Mouse (Mus musculus) lung, postnatal 0 days (tissue): ENCODE results near the gene Otud7a. TPM values are rescaled to one million over a fixed set of nuclear protein-coding genes. Genes with fewer than 3 reads are reported as not detected.

Source experiments
- ATAC-seq: fragments of 200-750 bp; cut with Nextera tagmentation; 2 replicates; pipeline ENCODE4 v1.8.0; 2017; ENCODE audit warnings: moderate library complexity
- DNase-seq: peaks from one replicate; pipeline ENCODE4 v3.0.0-alpha.2; 2016; ENCODE audit warnings: low spot score
- H3K27ac ChIP-seq: fragments of 300-500 bp; sonication (generic); 2 replicates; pipeline ENCODE4 v1.5.1; 2014; ENCODE audit warnings: antibody characterized with exemption, mild to moderate bottlenecking, low read length, mixed read lengths
- H3K27me3 ChIP-seq: fragments of 300-500 bp; sonication (generic); replicated peaks from 2 replicates; pipeline ENCODE4 v1.6.1; 2014; ENCODE audit warnings: low read length, mixed read lengths; ENCODE audit not compliant: insufficient read depth
- H3K36me3 ChIP-seq: fragments of 300-500 bp; sonication (generic); 2 replicates; pipeline ENCODE4 v1.6.1; 2014; ENCODE audit warnings: low read length, mixed read lengths; ENCODE audit not compliant: insufficient read depth
- H3K4me1 ChIP-seq: fragments of 300-500 bp; sonication (generic); 2 replicates; pipeline ENCODE4 v1.6.1; 2014; ENCODE audit warnings: antibody characterized with exemption, low read depth, low read length, mixed read lengths; ENCODE audit not compliant: insufficient read depth
- H3K4me2 ChIP-seq: fragments of 300-500 bp; sonication (generic); replicated peaks from 2 replicates; pipeline ENCODE4 v1.6.1; 2014; ENCODE audit warnings: low read depth, mild to moderate bottlenecking, low read length, moderate library complexity, mixed read lengths
- H3K4me3 ChIP-seq: fragments of 300-500 bp; sonication (generic); 2 replicates; pipeline ENCODE4 v1.5.1; 2014; ENCODE audit warnings: low read depth, low read length
- H3K9ac ChIP-seq: fragments of 300-500 bp; sonication (generic); replicated peaks from 2 replicates; pipeline ENCODE4 v1.6.1; 2014; ENCODE audit warnings: low read depth, mild to moderate bottlenecking
- H3K9me3 ChIP-seq: fragments of 300-500 bp; sonication (generic); 2 replicates; pipeline ENCODE4 v1.6.1; 2016; ENCODE audit warnings: low read length, mixed read lengths
- CTCF ChIP-seq: IDR thresholded peaks from 2 replicates; pipeline ENCODE4 v1.5.1; 2016; ENCODE audit warnings: antibody characterized with exemption, mild to moderate bottlenecking
- EP300 ChIP-seq: IDR thresholded peaks from 2 replicates; pipeline ENCODE4 v1.6.1; 2016; ENCODE audit warnings: antibody characterized with exemption, mild to moderate bottlenecking, control low read depth
- WGBS: fragments of 180-500 bp; shearing (Covaris S2); extraction: QIAGEN DNeasy Blood & Tissue Kit; methylation state at CpG from one replicate; pipeline ENCODE4 v1.1.7; 2014; 5-methylcytosine and 5-hydroxymethylcytosine counted together
- polyA plus RNA-seq: library from polyadenylated mRNA; unstranded; fragments of >200 nt; fragmentation: Nextera tagmentation; extraction: Ambion mirVana; gene quantifications from 2 replicates; pipeline ENCODE4 v1.2.1, GENCODE M21; 2015

Otud7a gene
- polyA plus RNA-seq, 1 experiment from 2014 or later: 0.11 TPM

DNA sequence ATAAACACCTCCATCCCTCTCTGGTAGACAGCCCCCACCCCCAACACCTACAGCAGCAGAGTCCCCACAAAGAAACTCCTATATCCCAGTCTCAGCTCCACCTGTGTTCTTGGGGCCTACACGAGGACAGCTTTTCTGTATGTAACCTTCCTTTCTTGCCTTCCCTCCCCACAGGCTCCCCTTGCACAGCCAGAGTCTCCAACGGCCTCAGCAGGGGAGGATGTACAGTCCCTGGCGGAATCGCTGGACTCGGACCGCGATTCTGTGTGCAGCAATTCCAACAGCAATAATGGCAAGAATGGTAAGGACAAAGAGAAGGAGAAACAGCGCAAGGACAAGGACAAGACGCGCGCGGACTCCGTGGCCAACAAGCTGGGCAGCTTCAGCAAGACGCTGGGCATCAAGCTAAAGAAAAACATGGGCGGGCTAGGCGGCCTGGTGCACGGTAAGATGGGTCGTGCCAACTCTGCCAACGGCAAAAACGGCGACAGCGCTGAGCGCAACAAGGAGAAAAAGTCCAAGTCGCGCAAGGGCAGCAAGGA, 312.7 kb downstream of the Otud7a start:
- 9% methylated on average over 25 of the region's 25 CpGs for WGBS
- DNase-seq (no peak), ATAC-seq (no peak)
- Histone ChIP-seq H3K4me1 (peaks cover 5% of the 10 kb centered on the region; the same call in 1 of the 2 replicates), H3K27me3 (peaks cover 52% of the 10 kb centered on the region), H3K9me3 (no peaks in the 10 kb centered on the region), H3K36me3 (no peaks in the 10 kb centered on the region), H3K4me3 (peak overlapping the region; percentile 39; the same call in 1 of the 2 replicates), H3K27ac (no peak overlapping the region), H3K9ac (no peak overlapping the region), H3K4me2 (peak overlapping the region; percentile 59)
- no peak for TF ChIP-seq CTCF
- TF ChIP-seq EP300: no peak

DNA sequence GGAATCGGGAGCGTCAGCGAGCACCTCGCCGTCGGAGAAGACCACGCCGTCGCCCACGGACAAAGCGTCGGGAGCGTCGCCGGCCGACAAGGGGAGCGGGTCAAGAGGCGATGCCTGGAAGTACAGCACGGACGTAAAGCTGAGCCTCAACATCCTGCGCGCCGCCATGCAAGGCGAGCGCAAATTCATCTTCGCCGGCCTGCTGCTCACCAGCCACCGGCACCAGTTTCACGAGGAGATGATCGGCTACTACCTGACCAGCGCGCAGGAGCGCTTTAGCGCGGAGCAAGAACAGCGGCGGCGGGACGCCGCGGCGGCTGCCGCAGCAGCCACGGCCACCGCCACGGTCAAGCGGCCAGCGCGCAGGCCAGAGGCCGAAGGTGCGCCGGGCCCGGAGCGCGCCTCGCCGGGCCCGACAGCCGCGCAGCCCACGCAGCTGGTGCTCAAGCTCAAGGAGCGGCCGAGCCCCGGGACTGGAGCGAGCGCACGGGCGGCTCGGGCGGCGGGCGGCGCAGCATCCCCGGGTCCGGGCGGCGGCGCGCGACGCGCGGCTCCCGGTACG, 313.2 kb downstream of the Otud7a start:
- Histone ChIP-seq H3K4me2 (peak overlapping the region; percentile 59), H3K4me3 (peak overlapping the region; percentile 39), H3K9me3 (no peaks in the 10 kb centered on the region), H3K4me1 (peaks cover 5% of the 10 kb centered on the region; the same call in 1 of the 2 replicates), H3K36me3 (no peaks in the 10 kb centered on the region), H3K27ac (no peak overlapping the region), H3K9ac (no peak overlapping the region), H3K27me3 (peaks cover 52% of the 10 kb centered on the region)
- TF ChIP-seq EP300 (no peak), CTCF (no peak)
- DNase-seq (no peak), ATAC-seq (no peak)
- 2% methylated on average over 56 of the region's 85 CpGs for WGBS

DNA sequence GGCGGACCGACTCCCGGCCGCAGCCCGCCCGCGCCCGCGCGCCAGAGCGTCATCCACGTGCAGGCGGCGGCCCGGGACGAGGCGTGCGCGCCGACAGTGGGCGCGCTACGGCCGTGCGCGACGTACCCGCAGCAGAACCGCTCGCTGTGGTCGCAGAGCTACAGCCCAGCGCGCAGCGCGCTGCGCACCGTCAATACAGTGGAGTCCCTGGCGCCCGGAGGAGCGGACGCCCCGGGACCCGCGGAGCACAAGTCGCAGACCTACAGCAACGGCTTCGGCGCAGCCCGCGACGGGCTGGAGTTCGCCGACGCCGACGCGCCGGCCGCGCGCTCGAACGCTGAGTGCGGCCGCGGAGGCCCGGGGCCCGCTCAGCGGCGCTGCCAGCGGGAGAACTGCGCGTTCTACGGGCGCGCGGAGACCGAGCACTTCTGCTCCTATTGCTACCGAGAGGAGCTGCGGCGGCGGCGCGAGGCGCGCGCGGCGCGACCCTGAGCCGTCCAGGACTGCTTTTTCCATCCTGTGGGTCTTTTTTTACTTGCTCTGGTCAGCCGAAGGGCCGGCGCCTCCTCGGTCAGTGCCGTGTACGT, 313.8 kb downstream of the Otud7a start:
- Histone ChIP-seq H3K4me3 (peak overlapping the region; percentile 39), H3K27me3 (peaks cover 52% of the 10 kb centered on the region), H3K9ac (no peak overlapping the region), H3K4me2 (peak overlapping the region; percentile 59), H3K36me3 (no peaks in the 10 kb centered on the region), H3K27ac (no peak overlapping the region), H3K4me1 (peaks cover 5% of the 10 kb centered on the region; the same call in 1 of the 2 replicates), H3K9me3 (no peaks in the 10 kb centered on the region)
- WGBS: under 1% methylated on average over 83 of the region's 97 CpGs
- ATAC-seq (no peak), DNase-seq (no peak)
- TF ChIP-seq EP300 (no peak), CTCF (no peak)

DNA sequence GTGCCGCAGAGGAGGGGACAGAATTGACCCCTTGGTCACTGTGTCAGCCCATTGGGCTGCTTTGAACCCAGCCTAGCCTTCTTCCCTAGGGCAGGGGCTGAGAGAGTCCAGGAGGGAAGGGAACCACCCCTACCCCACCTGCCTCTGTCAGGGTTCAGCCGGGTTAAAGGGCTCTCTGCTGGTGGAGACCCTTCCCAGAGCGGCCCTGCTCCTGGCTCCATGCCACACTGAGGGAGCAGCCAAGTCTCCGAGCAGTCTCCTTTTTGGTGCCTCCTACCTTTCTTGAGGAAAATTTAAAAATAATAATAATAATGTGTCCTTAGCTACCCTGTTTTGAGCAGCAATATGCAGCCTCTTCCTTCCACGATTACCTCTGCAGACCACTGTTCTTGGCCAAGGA, 315.1 kb downstream of the Otud7a start:
- Histone ChIP-seq H3K4me1 (peaks cover 3% of the 10 kb centered on the region; the same call in 1 of the 2 replicates), H3K27me3 (peaks cover 49% of the 10 kb centered on the region), H3K27ac (no peak overlapping the region), H3K4me3 (no peak overlapping the region), H3K9ac (no peak overlapping the region), H3K36me3 (no peaks in the 10 kb centered on the region), H3K9me3 (no peaks in the 10 kb centered on the region), H3K4me2 (no peak overlapping the region)
- ATAC-seq: no peak
- 26% methylated on average over 5 of the region's 5 CpGs for WGBS
- TF ChIP-seq EP300: no peak
- no peak for TF ChIP-seq CTCF
- DNase-seq: no peak

DNA sequence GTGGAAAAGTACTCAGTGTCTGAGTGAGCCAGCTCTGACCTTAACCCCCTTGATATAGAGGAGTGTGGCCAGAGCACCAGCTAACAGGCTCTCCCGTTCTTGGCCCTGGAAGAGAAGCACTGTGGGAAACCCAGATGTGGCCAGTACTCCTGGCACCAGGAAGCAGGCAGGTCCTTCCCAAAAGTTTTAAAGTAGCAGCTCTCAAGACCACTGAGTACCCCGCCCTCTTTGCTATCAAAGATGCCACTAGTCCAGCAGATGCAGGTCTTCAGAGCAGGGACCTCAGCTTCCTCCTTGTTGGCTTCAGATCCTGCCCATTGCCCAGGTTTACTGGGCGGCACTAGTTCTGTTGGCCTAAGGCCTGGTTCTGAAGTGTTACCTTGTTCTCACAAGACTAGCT, 318.0 kb downstream of the Otud7a start:
- Histone ChIP-seq H3K4me2 (no peak overlapping the region), H3K36me3 (no peaks in the 10 kb centered on the region), H3K27ac (no peak overlapping the region), H3K4me3 (no peak overlapping the region), H3K9ac (no peak overlapping the region), H3K9me3 (no peaks in the 10 kb centered on the region), H3K4me1 (no peaks in the 10 kb centered on the region), H3K27me3 (peaks cover 30% of the 10 kb centered on the region)
- DNase-seq: no peak
- no peak for ATAC-seq
- WGBS: 78% methylated on average over 3 of the region's 3 CpGs
- TF ChIP-seq CTCF (no peak), EP300 (no peak)

DNA sequence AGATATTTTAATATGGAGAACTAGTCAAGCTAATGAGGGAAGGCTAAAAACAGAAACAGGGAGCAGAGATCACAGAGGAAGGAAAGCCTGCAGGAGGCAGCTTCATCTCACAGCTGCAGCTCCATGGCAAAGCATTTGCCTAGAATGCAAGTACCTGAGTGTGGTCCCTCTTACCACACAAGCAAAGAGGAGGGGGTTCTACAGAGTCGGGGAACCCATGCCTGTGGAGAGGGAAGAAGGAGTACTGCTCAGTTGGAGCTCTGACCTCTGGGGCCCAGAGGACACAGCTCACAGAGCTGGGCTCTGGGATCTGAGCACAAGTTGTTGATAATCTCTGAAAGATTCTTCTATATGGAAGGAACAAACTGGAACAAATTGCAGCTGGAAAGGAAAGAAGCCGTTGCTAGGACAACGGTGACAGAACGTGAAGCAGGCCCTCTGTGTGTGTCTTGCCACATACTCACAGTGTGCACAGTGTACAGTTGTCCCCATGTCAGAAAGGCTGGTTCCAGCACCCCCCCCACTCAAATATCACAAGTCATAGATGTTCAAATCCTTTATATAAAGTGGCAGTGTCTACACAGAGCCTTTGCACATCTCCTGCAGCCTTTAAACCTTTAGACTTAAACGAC, 324.0 kb downstream of the Otud7a start:
- no peak for TF ChIP-seq EP300
- no peak for TF ChIP-seq CTCF
- no peaks in the 10 kb centered on the region for H3K36me3 ChIP-seq
- no peak overlapping the region for H3K4me2 ChIP-seq
- no peak overlapping the region for H3K4me3 ChIP-seq
- DNase-seq (no peak), ATAC-seq (no peak; the same call in 1 of the 2 replicates)
- no peaks in the 10 kb centered on the region for H3K9me3 ChIP-seq
- H3K27me3 ChIP-seq: no peaks in the 10 kb centered on the region
- H3K9ac ChIP-seq: no peak overlapping the region
- H3K4me1 ChIP-seq: no peaks in the 10 kb centered on the region
- WGBS: 50% methylated on average over 5 of the region's 5 CpGs
- no peak overlapping the region for H3K27ac ChIP-seq
